Comparison of ENCODE assay signal across 33 mouse cellular contexts in genomic region chr13:30200737-30201136, GRCm38 (mm10).
"Had no signal": no experiment of that assay in that cellular context is flagged by ENCODE, and none has a peak within 500 bp of the region (broad histone marks: within the 10 kb centered on the region; RNA-seq: fewer than 3 reads in every experiment).

No protein-coding gene starts in this region.

- H3K27me3 ChIP-seq: heart, embryonic 13.5 days; heart, embryonic 15.5 days; hindbrain, embryonic 12.5 days; hindbrain, embryonic 13.5 days; hindbrain, embryonic 15.5 days; intestine, embryonic 15.5 days; kidney, embryonic 15.5 days had no signal

- DNase-seq: heart, postnatal 10 days; heart, postnatal 14 days; heart, postnatal 36 days; heart, postnatal 4 days; kidney, adult 11 months; kidney, adult 18-20 months; kidney, adult 2 months; kidney, adult 8-10 months; kidney, adult 9 months; kidney, postnatal 10 days; kidney, postnatal 14 days; kidney, postnatal 25 days; kidney, postnatal 36 days; kidney, postnatal 4 days; layer of hippocampus, adult 9-11 months; layer of hippocampus, postnatal 36 days had no signal

- ATAC-seq: hindbrain, embryonic 16.5 days; hindbrain, postnatal 0 days; inflammation-experienced regulatory T-cells, adult 6 months; intestine, embryonic 15.5 days; intestine, embryonic 16.5 days; intestine, postnatal 0 days had no signal

- H3K27ac ChIP-seq: heart, embryonic 13.5 days; heart, embryonic 15.5 days; hindbrain, embryonic 10.5 days; hindbrain, embryonic 12.5 days; hindbrain, embryonic 13.5 days; hindbrain, embryonic 14.5 days; hindbrain, embryonic 15.5 days; hindbrain, postnatal 0 days; intestine, embryonic 15.5 days; kidney, embryonic 15.5 days; kidney, postnatal 0 days; layer of hippocampus, adult 2 months; left cerebral cortex, adult 2 months had no signal

- H3K36me3 ChIP-seq: heart, embryonic 13.5 days; heart, embryonic 15.5 days; hindbrain, embryonic 10.5 days; hindbrain, embryonic 12.5 days; hindbrain, embryonic 13.5 days; hindbrain, embryonic 15.5 days; intestine, embryonic 15.5 days had no signal

- H3K9ac ChIP-seq: heart, embryonic 13.5 days; heart, embryonic 15.5 days; hindbrain, embryonic 12.5 days; hindbrain, embryonic 13.5 days; hindbrain, embryonic 14.5 days; hindbrain, embryonic 15.5 days; intestine, embryonic 15.5 days; kidney, embryonic 15.5 days had no signal

- H3K4me2 ChIP-seq: heart, embryonic 13.5 days; heart, embryonic 15.5 days; hindbrain, embryonic 12.5 days; hindbrain, embryonic 13.5 days; hindbrain, embryonic 14.5 days; hindbrain, embryonic 15.5 days; intestine, embryonic 15.5 days; kidney, embryonic 15.5 days had no signal

- H3K4me1 ChIP-seq: heart, embryonic 13.5 days; heart, embryonic 15.5 days; hindbrain, embryonic 10.5 days; hindbrain, embryonic 12.5 days; hindbrain, embryonic 13.5 days; hindbrain, embryonic 15.5 days; intestine, embryonic 15.5 days had no signal

- H3K9me3 ChIP-seq: heart, embryonic 13.5 days; heart, embryonic 15.5 days; hindbrain, embryonic 10.5 days; hindbrain, embryonic 12.5 days; hindbrain, embryonic 13.5 days; hindbrain, embryonic 15.5 days; intestine, embryonic 15.5 days; kidney, embryonic 15.5 days had no signal

- H3K4me3 ChIP-seq: heart, embryonic 13.5 days; heart, embryonic 15.5 days; hindbrain, embryonic 10.5 days; hindbrain, embryonic 12.5 days; hindbrain, embryonic 13.5 days; hindbrain, embryonic 15.5 days; intestine, embryonic 15.5 days; kidney, embryonic 15.5 days; layer of hippocampus, adult 2 months; left cerebral cortex, adult 2 months had no signal
